Mouse (Mus musculus) cerebral cortex, adult 2 months (tissue): ENCODE measurements around the gene Dera.

ENCODE experiments used
- WGBS: fragments of 180-500 bp; shearing (Covaris S2); methylation state at CpG from one replicate; pipeline ENCODE4 v1.1.7; 2018; 5-methylcytosine and 5-hydroxymethylcytosine counted together

Gene Dera

DNA sequence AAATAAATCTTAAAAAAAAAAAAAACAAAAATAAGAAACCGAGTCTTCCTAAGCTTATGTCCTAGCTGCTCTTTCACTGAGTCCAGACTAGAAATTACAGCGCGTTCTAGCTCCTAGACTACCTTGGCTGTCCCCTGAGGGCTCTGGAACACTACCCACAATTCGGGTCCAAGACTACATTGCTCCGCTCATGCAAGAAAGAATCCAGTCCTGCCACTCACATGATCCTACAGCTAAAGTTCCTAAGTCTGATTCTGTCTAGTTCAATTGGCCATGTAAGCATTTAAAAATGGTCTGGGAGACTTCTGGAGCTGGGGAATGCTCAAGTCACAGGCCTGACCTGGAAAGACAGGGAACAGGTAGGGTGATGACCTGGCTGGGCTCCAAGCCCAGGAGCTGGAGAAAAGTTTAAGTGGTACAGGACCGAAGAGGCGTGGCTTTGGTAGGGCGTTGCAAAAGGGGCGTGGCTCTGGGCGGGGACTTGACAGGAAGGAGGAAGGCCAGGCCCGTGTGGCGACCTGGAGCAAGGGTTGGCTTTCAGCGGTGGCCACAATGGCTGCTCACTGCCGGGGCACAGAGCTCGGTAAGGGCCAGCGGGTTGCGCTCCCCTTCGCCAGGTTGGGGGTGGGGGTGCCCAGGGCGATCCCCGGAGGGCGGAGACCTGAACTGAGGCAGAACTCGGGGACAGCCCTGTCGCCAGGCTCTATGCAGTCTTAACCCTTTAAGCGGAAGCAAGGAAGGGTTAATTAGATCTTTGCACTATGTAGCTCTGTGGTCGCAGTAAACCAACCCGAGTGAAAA lies at the start of gene Dera:
Dera (plus strand) TSS at position 491 of the 801 bp plus-strand sequence.
- WGBS: 12% methylated on average over 26 of the region's 26 CpGs

DNA sequence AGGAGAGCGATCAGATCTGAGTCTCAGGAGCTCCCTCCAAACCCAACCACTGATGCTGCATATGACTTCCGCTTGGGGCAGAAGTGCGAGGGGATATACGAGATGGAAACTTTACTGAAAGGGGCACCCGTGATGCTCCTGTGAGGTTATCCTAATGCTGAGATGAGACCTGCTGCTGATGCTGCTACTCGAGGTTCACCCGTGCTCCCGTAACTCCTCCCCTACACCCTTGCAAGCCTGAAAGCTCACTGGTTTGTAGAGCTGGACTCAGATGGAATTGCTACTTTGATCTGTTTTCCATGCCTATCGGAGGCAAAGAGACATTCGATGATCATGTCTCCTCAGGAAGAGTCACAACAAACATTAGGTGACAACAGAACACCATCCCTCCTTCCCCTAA lies 48.1 kb upstream of the Dera start:
- 97% methylated on average over 10 of the region's 10 CpGs for WGBS

DNA sequence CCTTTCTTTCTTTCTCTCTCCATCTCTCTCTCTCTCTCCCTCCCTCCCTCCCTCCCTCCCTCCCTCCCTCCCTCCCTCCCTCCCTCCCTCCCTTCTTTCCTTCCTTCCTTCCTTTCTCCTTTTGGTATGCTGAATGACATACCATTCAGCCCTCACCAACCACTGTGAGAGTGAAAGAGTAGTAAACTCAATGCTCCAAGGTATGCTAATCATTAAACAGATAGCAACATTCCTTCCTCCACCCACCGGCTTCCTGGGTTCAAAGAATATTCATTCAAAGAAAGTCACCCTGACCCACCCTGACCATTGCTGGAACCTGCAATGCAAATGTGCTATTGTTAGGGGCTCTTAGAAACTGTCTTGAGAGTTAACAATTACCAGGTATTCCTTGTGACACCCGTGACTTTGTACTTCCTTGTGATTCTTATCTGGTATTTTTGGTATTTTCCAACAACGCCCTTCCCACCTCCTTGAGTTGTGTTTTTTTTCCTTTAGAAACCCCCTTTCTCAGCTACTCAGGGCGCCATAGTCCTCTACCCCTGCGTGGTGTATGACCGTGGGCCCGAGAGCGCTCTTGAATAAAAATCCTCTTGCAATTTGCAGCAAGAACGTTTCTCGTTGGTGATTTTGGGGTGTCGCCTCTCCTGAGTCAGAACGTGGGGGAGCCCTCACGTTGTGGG lies 45.5 kb upstream of the Dera start:
- WGBS: 92% methylated on average over 13 of the region's 13 CpGs

DNA sequence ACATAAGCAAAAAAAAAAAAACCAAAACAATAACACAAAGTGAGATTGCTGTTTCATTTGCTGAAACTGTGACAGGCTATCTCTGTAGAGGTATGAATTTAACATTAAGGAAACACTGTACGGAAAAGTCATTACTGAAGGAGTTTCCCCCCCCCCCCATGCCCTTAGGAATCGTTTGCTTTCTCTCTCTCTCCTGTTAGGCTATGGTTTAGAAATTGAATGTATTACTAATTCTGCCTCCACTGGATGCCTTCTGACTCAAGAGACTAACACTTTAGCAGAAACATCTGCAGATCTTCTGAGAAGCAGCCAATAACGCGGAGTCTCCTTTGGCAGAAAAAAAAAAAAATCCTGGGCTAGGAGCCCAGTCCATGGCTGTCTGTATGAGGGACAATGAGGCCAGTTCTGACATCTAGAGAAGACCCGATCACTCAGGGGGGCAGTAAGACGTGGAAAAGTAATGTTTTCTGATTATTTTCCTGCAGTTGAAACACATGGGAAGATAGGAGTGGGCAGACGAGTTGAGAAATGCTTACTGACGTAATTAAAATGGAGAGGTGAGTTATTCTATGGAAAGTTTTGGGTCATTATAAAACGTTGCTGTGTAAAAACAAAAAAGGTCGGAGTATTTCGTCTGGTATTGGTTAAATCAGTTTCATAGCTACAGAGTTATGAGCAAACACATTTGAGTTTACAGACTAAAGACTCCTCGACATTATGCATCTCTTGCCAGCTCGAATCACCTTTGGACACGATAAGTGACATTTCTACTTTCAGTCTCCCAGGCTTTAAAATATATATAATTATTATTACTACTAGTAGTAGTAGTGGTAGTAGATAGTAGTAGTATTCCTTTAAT lies 43.9 kb upstream of the Dera start:
- WGBS: 56% methylated on average over 14 of the region's 14 CpGs

DNA sequence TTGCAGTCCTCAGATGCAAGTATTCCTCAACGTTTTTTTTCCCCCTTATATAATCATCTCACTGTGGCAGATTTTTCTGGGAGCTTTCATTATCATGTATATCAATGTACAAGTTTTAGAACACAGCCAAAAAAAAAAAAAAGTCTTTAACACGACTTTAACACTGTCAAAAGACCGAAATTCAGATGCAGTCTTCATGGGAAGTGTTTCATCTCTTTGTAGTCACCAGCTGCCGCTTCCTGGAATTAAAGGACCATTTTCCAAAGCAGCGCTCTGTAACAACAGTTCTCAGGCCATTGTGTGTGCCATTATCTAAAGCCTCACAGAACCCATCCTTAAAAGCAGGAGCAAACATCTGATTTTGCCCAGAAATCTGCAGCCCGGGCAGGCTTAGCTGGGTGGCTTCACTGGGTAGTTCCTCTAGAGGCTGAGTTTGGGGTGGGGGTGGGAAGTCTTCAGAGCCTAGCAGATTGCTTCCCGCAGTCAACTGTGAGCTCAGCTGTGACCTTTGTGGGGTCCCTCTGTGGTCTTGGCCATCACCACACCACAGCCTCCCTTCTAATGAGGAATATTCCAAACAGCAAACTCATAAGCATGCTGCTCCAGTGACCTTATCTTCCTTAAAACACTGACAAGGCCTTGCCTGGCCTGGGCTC lies 41.6 kb upstream of the Dera start:
- 35% methylated on average over 7 of the region's 7 CpGs for WGBS

DNA sequence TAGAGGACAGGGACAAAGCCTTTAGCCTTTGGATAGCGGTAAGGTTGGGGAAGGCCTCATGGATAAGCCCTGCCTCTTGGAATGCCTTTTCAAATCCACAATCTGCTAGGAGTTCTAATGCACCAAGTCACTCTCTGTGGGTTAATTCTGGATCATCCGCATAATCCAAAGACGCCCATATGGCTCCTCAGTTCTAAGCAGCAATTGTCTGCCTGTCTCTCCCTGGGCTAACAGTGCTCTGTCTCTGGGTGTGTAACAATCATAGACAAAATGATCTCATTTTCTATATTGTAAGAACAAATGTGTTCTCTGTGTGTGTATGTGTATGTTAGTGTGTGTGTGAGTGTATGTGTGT lies 41.1 kb upstream of the Dera start:
- WGBS: 49% methylated on average over 3 of the region's 3 CpGs

DNA sequence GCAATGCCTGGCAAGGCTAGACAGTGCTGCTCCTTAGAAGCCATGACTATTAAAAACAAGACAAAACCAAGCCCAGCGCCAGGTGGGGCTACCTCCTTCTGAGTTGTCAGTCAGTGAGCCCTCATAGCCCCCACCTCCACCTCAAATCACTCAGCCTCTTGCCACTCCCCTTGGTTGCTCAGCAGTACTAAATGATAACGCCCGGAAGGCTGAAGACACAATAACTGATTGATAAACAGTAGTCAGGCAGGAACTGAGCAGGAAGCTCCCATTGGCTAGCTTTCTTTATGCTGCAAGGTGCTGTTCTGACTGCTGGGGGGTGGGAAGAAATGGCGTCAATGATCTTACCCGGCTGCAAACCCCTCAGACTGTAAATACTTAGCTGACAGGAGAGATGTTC lies 37.5 kb upstream of the Dera start:
- 71% methylated on average over 5 of the region's 5 CpGs for WGBS

DNA sequence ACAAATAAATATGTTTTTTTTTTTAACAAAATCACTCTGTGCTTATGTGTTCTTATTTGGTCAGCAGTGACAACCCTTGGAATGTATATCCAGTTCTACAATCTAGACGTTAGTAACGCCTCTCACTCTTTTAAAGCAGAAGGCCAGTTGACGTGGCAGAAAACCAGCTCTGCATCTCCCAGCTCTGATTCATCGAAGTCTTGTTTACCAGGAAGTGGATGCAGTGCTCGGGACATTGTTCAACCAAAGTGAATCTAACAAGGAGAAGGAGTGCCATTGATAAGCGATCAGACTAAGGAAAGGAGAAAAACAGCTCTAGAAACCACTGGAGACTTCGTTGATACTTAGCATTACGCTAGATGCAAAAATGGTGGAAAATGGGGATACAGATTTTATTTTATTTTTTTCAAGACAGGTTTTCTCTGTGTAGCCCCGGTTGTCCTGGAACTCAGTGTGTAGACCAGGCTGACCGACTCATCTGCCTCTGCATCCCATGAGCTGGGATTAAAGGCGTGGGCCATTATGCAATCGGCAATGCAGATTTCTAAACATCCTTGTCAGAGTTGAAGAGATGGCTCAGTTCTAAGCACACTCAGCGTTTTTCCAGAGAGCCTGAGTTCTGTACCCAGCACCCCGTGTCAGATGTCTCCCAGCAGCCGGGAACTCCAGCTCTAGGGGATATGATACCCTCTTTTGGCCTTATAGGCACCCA lies 32.0 kb upstream of the Dera start:
- 92% methylated on average over 15 of the region's 15 CpGs for WGBS

DNA sequence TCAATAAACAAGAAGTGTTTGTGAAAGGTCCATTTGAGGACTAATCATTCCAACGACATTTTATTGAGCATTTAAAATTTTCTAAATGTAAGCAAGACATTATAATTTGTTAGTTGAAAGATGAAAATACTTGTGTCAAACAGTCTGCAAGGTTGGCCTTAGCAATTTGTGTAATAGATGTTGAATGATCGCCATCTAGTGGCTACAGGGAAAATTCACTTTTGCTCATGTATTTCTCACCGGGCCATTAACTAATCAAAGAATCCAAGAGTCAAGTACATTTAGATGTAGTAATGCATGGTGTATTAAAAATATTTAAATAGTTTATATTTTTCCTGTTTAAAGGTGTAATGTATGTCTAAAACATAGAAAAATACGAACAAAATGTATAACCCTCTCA lies 30.4 kb upstream of the Dera start:
- 3% methylated on average over 4 of the region's 4 CpGs for WGBS

DNA sequence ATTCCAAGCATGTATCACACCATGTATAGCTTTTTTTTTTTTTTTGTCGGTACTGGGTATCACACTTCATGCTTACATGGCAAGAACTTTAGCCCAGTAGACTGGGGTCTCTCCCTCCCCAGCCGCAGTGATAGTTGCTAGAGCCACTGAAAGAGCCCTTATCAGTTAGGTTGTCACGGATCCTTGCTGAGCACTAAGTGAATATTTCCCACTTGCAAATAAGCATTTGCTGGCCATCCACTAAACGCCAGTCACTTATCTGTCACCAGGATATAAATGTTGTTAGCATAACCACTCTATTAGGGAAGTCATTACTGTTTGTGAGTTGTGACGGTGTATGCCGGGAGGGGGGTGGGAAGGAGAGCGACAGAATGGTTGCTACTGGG lies 19.9 kb upstream of the Dera start:
- 2% methylated on average over 7 of the region's 7 CpGs for WGBS

DNA sequence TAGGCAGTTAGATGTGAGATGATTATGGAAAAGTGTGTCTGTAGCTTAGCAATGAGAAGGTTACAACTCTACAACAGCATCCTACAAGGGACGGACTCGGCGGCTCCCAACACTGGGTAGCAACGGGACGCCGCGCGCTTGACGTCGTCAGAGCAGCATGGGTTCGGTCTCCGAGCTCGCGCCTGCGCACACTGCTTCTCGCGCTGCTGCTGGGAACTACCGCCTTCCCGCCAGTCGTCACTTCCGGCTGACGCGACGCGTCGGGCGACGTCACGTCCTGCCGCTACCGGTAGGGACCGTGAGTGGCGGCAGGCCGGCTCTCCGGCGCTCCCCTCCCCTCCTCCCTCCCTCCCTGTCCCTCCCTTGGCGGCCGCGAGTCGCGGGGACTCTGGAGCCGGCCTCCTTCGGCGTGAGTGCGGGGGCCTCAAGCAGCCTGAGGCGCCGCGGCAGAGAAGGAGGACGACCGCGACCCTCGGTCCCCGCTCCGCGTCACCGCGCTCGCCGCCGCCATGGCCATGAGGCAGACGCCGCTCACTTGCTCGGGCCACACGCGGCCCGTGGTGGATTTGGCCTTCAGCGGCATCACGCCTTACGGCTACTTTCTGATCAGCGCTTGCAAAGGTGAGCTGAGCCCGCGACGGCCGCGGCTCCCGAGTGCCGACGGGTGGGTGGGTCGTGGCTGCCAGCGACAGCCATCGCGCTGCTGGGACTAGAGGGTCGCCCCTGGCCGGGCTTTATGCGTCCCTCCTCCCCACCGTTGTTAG lies 19.3 kb upstream of the Dera start, which contains the start of gene Strap:
Strap (plus strand) TSS at position 233 of the 764 bp plus-strand sequence.
- WGBS: under 1% methylated on average over 79 of the region's 86 CpGs

DNA sequence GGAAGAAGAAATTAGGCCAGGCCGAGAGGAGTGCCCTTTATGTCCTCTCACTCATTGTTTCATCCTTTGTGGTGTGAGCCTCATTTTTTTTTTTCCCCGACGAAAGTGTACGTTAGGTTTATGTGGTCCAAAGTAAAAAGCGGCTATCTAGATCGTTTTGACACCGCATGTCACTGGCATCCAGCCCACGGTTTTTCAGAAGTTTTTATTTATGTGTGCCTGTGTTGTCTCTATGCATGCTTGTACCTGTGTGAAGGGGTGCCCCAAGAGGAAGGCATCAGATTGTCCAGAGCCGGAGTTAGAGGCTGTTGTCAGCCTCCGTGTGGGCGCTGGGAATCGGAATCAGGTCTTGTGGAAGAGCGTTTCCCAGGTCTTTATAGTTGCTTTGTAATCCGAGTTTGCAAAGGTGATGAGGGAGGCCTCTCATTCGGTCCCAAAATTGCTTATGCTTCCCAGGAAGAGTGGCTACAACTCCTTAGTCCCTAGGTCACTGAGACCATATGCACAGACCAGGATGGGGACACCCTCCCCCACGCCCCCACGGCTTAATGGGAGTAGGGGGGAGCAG lies 18.6 kb upstream of the Dera start:
- 7% methylated on average over 17 of the region's 17 CpGs for WGBS

DNA sequence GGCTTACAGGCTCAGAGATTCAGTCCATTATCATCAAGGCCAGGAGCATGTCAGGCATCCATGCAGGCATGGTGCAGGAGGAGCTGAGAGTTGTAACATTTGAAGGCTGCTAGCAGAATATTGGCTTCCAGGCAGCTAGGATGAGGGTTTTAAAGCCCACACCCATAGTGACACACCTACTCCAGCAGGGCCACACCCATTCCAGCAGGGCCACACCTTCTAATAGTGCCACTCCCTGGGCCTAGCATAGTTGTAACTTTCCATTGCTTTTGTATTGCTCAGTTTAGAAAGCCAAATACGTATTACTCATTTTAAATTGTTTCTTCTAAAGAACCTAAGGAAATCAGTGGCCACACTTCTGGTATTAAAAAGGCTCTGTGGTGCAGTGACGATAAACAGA lies 13.4 kb upstream of the Dera start:
- 90% methylated on average over 2 of the region's 2 CpGs for whole genome bisulfite sequencing

DNA sequence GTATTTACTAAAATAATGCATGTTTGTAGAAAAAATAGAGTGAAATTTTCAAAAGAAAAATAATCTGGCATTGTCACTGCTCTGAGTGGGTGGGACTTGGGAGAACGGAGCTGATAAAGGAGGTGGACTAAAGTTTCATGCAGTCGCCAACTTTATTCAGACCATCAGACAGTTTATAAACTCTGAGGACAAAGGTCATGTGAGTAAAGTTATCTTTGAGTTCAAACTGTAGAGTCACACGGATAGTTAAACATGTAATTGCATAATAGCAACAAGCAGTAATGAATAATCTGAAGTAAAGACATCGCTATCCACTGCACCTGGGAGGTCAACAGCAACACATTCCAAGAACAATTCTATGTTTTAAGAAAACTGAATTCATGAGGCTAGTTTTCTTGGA lies 9.6 kb upstream of the Dera start:
- 85% methylated on average over 4 of the region's 4 CpGs for WGBS

DNA sequence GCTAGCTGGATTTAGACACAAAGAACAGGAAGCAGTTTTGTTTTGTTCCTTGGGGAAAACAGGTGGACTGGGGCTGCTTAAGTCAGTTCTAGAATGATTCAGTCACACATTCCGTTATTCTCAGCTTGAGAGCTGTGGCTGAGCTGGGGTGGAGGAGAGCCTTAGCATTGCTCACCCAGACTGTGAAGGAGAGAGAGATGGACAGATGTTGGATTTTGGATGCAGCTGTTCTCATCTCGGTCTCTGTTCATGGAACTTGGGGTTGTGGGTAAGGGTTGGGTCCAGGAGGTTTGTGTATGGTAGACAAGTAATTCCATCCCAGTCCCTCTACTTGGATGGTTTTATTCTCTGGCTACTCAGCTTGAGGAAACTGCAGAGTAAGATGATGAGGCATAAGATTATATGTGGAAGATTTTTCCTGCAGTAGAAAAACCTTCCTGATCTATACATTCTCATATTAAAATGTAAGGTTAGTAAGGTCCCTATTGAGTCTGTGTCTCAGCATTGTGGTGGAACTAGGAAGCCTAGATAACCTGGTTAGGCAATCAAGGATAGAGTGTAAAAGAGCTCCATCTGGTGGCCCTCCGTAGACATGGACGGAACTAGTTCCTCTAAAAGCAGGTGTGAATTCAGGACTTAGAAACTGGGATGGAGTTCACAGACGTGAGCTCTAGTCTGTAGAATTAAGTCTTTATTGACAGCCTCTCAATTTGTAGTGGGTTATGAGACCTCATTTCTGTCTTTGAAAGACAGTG lies 7.0 kb upstream of the Dera start:
- WGBS: 48% methylated on average over 5 of the region's 5 CpGs

DNA sequence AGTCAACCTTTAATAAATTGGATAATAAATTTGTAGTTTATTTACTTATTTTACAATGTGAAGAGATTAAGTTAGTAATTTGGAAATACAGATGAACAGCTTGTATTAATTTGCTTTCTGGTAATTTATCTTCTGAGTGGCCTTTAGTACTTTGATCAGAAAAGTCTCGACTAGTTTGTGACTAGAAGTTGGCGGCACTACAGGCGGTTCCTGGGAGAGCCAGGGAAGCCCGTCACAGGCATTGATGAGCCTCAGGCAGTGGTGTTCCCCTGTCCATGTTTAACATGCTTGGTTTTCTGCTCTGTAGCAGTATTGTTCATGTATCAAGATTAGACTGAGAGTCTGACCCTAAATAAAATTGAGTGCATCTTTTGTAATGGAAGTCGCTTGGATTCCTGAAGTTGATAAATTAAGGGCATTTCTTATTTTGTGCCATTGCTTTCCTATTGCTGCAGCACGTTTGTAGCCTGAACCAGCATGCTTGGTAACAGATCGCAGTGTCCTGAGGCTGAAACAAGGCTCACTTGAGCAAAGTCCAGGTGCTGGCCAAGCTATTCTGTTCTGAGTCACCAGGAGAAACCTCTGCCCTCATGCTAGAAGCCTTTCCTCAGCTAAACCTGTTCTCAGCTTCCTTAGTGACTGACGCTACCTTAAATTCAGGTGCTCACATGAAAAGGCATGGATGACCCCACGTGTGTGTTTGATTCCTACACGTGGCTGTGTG lies 2.6 kb upstream of the Dera start:
- WGBS: 88% methylated on average over 10 of the region's 10 CpGs

DNA sequence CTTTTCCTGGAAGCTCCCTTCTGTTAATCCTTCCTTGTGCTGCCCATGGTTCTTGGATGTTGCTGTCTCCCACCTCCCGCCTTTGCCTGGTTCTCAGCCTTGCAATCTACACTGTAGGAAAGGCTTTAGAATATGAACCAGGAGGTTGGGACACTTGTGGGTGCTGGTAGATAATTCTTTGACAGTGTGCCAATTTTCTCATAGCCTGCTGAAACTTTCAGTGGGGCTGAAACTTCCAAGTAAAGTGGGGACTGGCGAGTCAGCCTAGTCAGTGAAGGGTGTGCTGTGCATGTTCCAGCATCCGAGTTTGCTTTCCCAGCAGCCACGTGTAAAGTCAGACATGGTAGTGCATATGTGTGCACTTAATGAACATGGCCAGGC lies 2.1 kb upstream of the Dera start:
- 78% methylated on average over 4 of the region's 4 CpGs for WGBS

DNA sequence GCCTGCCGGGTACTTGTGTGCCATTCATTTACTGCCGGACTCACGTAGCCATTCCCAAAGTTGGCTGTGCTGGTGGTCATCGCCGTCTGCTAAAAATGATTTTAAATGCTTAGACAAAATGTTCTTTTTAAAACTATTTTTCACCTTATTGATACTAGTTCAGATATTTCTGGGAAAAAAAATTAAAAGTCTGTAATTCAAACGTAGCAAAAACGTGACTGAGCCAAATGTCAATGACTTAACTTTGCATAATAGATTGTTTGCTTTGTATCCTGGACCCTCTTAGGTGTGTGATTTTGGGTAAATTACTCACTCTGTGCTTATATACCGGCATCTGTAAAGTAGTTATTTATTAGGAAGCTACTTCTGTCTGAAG lies 499 bp downstream of the Dera start:
- WGBS: 3% methylated on average over 8 of the region's 8 CpGs

DNA sequence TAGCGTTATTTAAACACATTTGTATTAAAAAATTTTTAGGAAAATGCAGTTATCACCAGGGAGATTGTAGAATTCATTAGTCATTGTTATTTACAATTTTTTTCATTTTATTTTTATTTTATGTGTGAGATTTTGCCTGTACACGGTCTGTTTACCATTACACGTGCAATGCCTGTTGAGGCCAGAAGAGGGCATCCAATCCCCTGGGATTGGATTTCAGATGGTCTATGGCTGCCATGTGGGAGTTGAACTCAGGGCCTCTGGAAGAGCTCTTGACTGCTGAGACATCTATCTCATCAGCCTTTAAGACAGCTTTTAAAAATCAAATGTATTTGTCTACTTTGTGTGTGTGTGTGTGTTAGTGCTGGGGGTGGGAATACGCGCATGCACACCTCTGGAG lies 2.0 kb downstream of the Dera start:
- WGBS: 66% methylated on average over 5 of the region's 5 CpGs
